Mouse (Mus musculus): ENCODE measurements around the gene Cdc6. TPM values are rescaled to one million over a fixed set of nuclear protein-coding genes. Genes with fewer than 3 reads are reported as not detected.
A peak's percentile ranks its signal among the peaks of the same experiment; 100 is the strongest.

The Cdc6 gene
- polyA plus RNA-seq, 1 experiment from 2014 or later, result 10.3 TPM

DNA sequence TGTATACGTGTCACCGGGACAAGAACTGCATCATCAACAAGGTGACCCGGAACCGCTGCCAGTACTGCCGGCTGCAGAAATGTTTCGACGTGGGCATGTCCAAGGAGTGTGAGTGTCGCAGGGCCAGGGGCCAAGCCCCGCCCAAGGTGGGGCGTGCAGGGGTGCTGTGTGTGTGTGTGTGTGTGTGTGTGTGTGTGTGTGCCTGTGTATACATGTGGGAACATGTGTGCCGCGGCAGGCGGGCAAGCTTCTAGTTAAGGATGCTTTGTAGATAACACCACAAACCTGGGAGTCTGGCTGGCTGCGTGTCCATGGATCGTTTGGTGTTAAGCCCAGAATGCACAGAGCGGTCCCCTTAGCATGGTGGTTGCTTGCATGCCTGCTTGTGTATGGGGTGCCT, 60.5 kb downstream of the Cdc6 start:
- H3K4me3 ChIP-seq (replicated peaks; ENCODE audit: low read length), result no peak overlapping the region
- peak overlapping the region; percentile 91 for H3K27ac ChIP-seq (ENCODE audit: low read length)
- H3K4me2 ChIP-seq (ENCODE audit: low read length), result peak overlapping the region; percentile 6; the same call in 1 of the 2 replicates
- peaks cover 88% of the 10 kb centered on the region for H3K4me1 ChIP-seq (replicated peaks; ENCODE audit: control insufficient read depth, insufficient read depth, low read length)
- no peaks in the 10 kb centered on the region for H3K9me3 ChIP-seq (ENCODE audit: control insufficient read depth, low read length)
- H3K27me3 ChIP-seq (replicated peaks; ENCODE audit: control insufficient read depth, insufficient read depth, low read length), result no peaks in the 10 kb centered on the region
- peak overlapping the region; percentile 19; the same call in 1 of the 2 replicates for H3K9ac ChIP-seq (replicated peaks; ENCODE audit: low read depth, low read length)
- no peak for ATAC-seq
- WGBS, result 54% methylated on average over 16 of the region's 16 CpGs
- no peaks in the 10 kb centered on the region for H3K36me3 ChIP-seq (ENCODE audit: control insufficient read depth, insufficient read depth)

DNA sequence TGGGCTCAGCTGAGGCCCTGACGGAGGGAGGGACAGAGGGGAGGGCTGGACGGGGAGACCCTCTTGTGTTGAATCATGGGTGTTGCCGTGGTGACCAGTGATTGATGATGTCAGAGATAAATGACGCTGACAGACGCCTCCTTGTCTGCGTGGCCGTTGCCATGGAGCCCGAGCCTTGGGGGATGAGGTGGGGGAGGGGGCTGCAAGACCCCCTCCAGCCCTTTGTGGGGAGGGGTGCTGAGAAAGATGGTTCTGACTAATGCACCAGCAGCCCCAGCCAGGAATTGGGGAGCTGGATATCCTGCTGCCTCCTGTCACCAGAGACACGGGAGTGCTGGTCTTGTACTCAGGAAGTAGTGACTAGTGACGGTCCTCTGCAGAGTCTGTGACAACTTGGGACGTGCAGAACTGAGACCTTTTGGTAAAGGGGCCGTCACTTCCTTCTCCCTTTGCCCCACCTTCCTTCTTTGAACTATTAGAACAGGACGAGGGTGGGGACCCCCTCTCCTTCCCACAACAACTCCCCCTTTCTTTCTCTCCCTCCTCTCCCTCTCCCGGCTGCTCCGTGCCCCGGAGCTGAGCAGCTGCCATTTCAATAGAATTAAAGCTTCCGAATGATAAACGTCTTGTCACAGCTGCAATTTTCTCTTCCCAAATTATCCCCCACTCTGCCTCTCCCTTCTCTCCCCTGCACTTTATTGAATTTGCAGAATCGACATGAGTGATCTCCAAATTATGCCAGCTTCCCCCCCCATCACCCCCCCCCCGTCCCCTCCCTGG, 61.3 kb downstream of the Cdc6 start:
- peak overlapping the region; percentile 40 for H3K4me2 ChIP-seq (ENCODE audit: low read length)
- H3K36me3 ChIP-seq (ENCODE audit: control insufficient read depth, insufficient read depth), result no peaks in the 10 kb centered on the region
- H3K4me3 ChIP-seq (replicated peaks; ENCODE audit: low read length), result no peak overlapping the region; the same call in none of the 2 replicates
- peaks cover 80% of the 10 kb centered on the region for H3K4me1 ChIP-seq (replicated peaks; ENCODE audit: control insufficient read depth, insufficient read depth, low read length)
- H3K9me3 ChIP-seq (ENCODE audit: control insufficient read depth, low read length), result no peaks in the 10 kb centered on the region
- H3K27ac ChIP-seq (ENCODE audit: low read length), result peak overlapping the region; percentile 91
- H3K9ac ChIP-seq (replicated peaks; ENCODE audit: low read depth, low read length), result peak overlapping the region; percentile 4
- WGBS, result 4% methylated on average over 20 of the region's 20 CpGs
- peak; percentile 57 for ATAC-seq
- H3K27me3 ChIP-seq (replicated peaks; ENCODE audit: control insufficient read depth, insufficient read depth, low read length), result no peaks in the 10 kb centered on the region

DNA sequence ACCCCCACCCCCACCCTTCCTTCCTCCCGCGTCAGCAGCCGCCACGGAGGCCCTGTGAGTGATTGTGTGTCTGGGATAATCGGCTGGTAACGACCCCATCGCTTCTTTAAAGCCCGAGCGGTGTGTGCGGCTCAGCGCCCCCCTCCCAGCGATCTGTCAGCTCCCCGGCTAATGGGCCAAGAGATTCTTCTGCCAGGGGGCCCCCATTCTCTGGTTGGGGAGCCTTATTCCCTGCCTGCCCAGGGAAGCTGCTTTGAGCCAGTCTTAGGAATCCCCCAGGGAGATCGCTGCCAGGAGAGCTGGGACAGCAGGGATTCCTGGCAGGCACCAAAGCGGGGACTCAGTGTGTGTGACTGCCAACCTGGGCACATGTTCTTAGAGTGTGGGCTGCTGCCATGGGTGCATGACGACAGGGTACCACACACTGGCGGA, 61.9 kb downstream of the Cdc6 start:
- Histone ChIP-seq H3K4me3 (replicated peaks; ENCODE audit: low read length) (peak overlapping the region; percentile 6), H3K4me2 (ENCODE audit: low read length) (peak overlapping the region; percentile 40), H3K27ac (ENCODE audit: low read length) (peak overlapping the region; percentile 91), H3K9ac (replicated peaks; ENCODE audit: low read depth, low read length) (peak overlapping the region; percentile 40), H3K36me3 (ENCODE audit: control insufficient read depth, insufficient read depth) (no peaks in the 10 kb centered on the region), H3K9me3 (ENCODE audit: control insufficient read depth, low read length) (no peaks in the 10 kb centered on the region), H3K4me1 (replicated peaks; ENCODE audit: control insufficient read depth, insufficient read depth, low read length) (peaks cover 74% of the 10 kb centered on the region), H3K27me3 (replicated peaks; ENCODE audit: control insufficient read depth, insufficient read depth, low read length) (no peaks in the 10 kb centered on the region)
- 3% methylated on average over 17 of the region's 17 CpGs for WGBS
- ATAC-seq, result peak; percentile 77

DNA sequence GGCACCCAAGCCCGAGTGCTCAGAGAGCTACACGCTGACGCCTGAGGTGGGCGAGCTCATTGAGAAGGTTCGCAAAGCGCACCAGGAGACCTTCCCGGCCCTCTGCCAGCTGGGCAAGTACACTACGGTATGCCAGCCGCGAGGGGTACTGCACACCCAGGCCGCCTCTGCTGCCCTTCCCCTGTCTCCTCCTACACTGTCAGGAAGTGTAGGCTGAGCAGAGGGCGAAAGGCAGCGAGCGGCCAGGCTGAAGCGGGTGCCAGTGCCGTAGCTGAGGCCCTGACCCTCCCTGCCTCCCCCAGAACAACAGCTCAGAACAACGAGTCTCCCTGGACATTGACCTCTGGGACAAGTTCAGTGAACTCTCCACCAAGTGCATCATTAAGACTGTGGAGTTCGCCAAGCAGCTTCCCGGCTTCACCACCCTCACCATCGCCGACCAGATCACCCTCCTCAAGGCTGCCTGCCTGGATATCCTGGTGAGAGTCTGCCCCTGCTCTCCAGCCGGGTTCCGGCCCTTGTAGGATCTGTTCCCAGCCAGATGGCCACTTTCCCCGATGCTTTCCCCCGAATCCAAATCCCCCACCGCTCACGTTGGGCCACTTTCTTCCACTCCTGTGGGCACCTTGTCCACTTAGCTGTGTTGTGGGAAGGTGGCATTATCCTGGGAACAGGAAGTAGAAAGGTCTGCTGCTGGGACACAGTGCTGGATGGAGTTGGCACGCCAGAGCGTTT, 62.8 kb downstream of the Cdc6 start:
- Histone ChIP-seq H3K36me3 (ENCODE audit: control insufficient read depth, insufficient read depth) (no peaks in the 10 kb centered on the region), H3K27ac (ENCODE audit: low read length) (peak overlapping the region; percentile 91), H3K27me3 (replicated peaks; ENCODE audit: control insufficient read depth, insufficient read depth, low read length) (no peaks in the 10 kb centered on the region), H3K9ac (replicated peaks; ENCODE audit: low read depth, low read length) (peak overlapping the region; percentile 40), H3K4me3 (replicated peaks; ENCODE audit: low read length) (no peak overlapping the region), H3K4me2 (ENCODE audit: low read length) (peak overlapping the region; percentile 40), H3K9me3 (ENCODE audit: control insufficient read depth, low read length) (no peaks in the 10 kb centered on the region), H3K4me1 (replicated peaks; ENCODE audit: control insufficient read depth, insufficient read depth, low read length) (peaks cover 65% of the 10 kb centered on the region)
- ATAC-seq, result no peak; the same call in 1 of the 2 replicates
- 43% methylated on average over 29 of the region's 29 CpGs for WGBS

DNA sequence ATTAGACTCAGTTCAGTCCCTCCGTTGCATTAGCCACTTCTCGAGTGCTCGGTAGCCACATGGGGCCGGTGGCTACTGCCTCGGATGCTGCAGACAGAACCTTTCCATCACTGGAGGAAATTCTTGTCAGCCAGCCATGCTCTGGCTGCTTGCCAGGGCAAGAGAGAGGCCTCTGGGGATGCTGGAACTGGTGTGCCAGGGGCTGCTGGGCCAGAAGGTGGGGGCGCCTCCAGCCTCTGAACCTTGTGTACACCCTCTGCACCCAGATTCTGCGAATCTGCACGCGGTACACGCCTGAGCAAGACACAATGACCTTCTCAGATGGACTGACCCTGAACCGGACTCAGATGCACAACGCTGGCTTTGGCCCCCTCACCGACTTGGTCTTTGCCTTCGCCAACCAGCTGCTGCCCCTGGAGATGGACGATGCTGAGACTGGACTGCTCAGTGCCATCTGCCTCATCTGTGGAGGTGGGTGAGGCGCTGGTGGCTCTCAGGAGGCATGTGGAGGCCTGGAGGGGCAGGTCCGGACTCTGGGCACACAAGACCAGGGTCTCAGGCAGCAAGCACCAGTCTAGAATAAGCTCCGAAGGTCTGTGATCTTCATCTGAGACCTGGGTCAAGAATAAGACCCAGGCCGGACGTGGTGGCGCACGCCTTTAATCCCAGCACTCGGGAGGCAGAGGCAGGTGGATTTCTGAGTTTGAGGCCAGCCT, 63.9 kb downstream of the Cdc6 start:
- H3K27ac ChIP-seq (ENCODE audit: low read length), result peak overlapping the region; percentile 57; the same call in 1 of the 2 replicates
- WGBS, result 58% methylated on average over 23 of the region's 23 CpGs
- H3K4me3 ChIP-seq (replicated peaks; ENCODE audit: low read length), result no peak overlapping the region
- ATAC-seq, result no peak
- no peaks in the 10 kb centered on the region for H3K27me3 ChIP-seq (replicated peaks; ENCODE audit: control insufficient read depth, insufficient read depth, low read length)
- 0 out of 2 replicates have a peak overlapping the region, but pooled peaks have one; percentile 3 for H3K4me2 ChIP-seq (ENCODE audit: low read length)
- H3K4me1 ChIP-seq (replicated peaks; ENCODE audit: control insufficient read depth, insufficient read depth, low read length), result peaks cover 54% of the 10 kb centered on the region
- no peaks in the 10 kb centered on the region for H3K36me3 ChIP-seq (ENCODE audit: control insufficient read depth, insufficient read depth)
- no peaks in the 10 kb centered on the region for H3K9me3 ChIP-seq (ENCODE audit: control insufficient read depth, low read length)
- H3K9ac ChIP-seq (replicated peaks; ENCODE audit: low read depth, low read length), result no peak overlapping the region; the same call in 1 of the 2 replicates

DNA sequence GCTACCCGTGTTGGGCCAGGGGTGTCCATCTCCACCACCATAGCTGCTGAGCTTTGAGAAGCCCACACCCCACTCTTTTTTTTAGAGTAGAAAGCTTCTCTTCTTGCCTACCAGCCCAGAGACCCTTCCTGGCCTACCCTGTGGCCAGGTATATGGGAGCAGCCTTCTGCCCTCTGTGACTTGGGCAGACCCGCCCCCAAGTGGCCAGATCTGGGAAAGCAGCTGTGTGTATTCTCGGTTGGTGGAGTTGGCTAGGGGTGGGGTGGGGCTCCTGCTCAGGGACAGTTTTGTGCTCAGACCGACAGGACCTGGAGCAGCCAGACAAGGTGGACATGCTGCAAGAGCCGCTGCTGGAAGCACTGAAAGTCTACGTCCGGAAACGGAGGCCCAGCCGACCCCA, 64.6 kb downstream of the Cdc6 start:
- H3K27me3 ChIP-seq (replicated peaks; ENCODE audit: control insufficient read depth, insufficient read depth, low read length), result no peaks in the 10 kb centered on the region
- H3K4me2 ChIP-seq (ENCODE audit: low read length), result no peak overlapping the region
- no peak for ATAC-seq
- H3K9me3 ChIP-seq (ENCODE audit: control insufficient read depth, low read length), result no peaks in the 10 kb centered on the region
- H3K9ac ChIP-seq (replicated peaks; ENCODE audit: low read depth, low read length), result no peak overlapping the region
- H3K27ac ChIP-seq (ENCODE audit: low read length), result no peak overlapping the region
- H3K4me3 ChIP-seq (replicated peaks; ENCODE audit: low read length), result no peak overlapping the region
- H3K36me3 ChIP-seq (ENCODE audit: control insufficient read depth, insufficient read depth), result no peaks in the 10 kb centered on the region
- WGBS, result 53% methylated on average over 9 of the region's 9 CpGs
- H3K4me1 ChIP-seq (replicated peaks; ENCODE audit: control insufficient read depth, insufficient read depth, low read length), result peaks cover 47% of the 10 kb centered on the region

DNA sequence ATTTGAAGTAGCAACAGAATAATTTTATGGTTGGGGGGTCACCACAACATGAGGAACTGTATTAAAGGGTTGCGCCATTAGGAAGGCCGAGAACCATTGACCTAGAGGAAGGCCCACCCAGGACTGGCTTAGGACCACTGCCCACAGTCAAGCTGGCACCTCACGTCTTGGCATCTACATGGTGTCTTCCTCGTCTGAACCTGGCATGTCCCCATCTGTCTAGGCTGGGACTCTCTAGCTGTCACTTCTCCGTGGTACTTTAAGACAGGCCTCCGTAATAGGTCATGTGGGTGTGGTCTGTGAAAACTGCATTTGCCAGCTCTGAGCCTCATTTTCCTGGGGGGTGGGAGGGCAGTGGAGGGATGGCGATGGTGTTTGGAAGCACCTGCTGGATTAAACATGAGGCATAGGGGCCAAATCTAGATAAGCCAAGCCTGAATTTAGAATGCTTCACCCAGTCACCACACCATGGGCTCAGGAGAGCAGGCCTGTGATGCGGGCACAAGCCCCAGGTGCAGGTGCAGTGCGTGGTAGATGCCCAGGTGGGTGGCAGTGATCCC, 65.3 kb downstream of the Cdc6 start:
- H3K9ac ChIP-seq (replicated peaks; ENCODE audit: low read depth, low read length), result no peak overlapping the region
- H3K4me2 ChIP-seq (ENCODE audit: low read length), result no peak overlapping the region
- no peak overlapping the region for H3K4me3 ChIP-seq (replicated peaks; ENCODE audit: low read length)
- 83% methylated on average over 9 of the region's 9 CpGs for WGBS
- H3K27me3 ChIP-seq (replicated peaks; ENCODE audit: control insufficient read depth, insufficient read depth, low read length), result no peaks in the 10 kb centered on the region
- no peak for ATAC-seq
- H3K4me1 ChIP-seq (replicated peaks; ENCODE audit: control insufficient read depth, insufficient read depth, low read length), result peaks cover 40% of the 10 kb centered on the region
- H3K27ac ChIP-seq (ENCODE audit: low read length), result no peak overlapping the region
- H3K9me3 ChIP-seq (ENCODE audit: control insufficient read depth, low read length), result no peaks in the 10 kb centered on the region
- H3K36me3 ChIP-seq (ENCODE audit: control insufficient read depth, insufficient read depth), result no peaks in the 10 kb centered on the region
